Comparison of ENCODE assay signal across 20 mouse cellular contexts in genomic region chr4:154516470-154516869, GRCm38 (mm10).
DNase-seq lines count a peak whose midpoint lies in the region; ATAC-seq and TF ChIP-seq lines count a peak whose summit lies in the region.
"Had no signal": no experiment of that assay in that cellular context is flagged by ENCODE, and none has a peak within 500 bp of the region (broad histone marks: within the 10 kb centered on the region; RNA-seq: fewer than 3 reads in every experiment).

No protein-coding gene starts in this region.

- H3K9ac ChIP-seq in forebrain, embryonic 15.5 days (replicated peaks): no peak overlapping the region
- H3K9ac ChIP-seq in heart, embryonic 15.5 days: peak overlapping the region; percentile 27; the same call in 1 of the 2 replicates
- H3K9ac ChIP-seq in neural tube, embryonic 13.5 days: no peak overlapping the region
- H3K9ac ChIP-seq in stomach, postnatal 0 days (ENCODE audit: low read length): no peak overlapping the region

- no peak for ATAC-seq in forebrain, embryonic 15.5 days (replicated peaks)
- no peak for ATAC-seq in heart, embryonic 15.5 days (replicated peaks; ENCODE audit: insufficient number of reproducible peaks, insufficient read depth, low FRiP score, low read depth)
- ATAC-seq in neural tube, embryonic 13.5 days (ENCODE audit: low read depth): no peak
- ATAC-seq in stomach, postnatal 0 days (ENCODE audit: low FRiP score, low TSS enrichment): no peak
- ATAC-seq: CD4-positive, CD25-positive, alpha-beta regulatory T cell, adult 4 months had no signal

- peaks cover 95% of the 10 kb centered on the region for H3K4me1 ChIP-seq in forebrain, embryonic 10.5 days
- H3K4me1 ChIP-seq in forebrain, embryonic 15.5 days: peaks cover 35% of the 10 kb centered on the region
- H3K4me1 ChIP-seq in heart, embryonic 15.5 days (replicated peaks): peaks cover 52% of the 10 kb centered on the region
- peaks cover 27% of the 10 kb centered on the region for H3K4me1 ChIP-seq in neural tube, embryonic 13.5 days (replicated peaks)
- H3K4me1 ChIP-seq in stomach, postnatal 0 days (replicated peaks; ENCODE audit: control insufficient read depth, insufficient read depth): no peaks in the 10 kb centered on the region; the same call in none of the 2 replicates

- no peak for DNase-seq in forebrain, embryonic 10.5 days (ENCODE audit: extremely low spot score, low spot score)
- DNase-seq in heart, postnatal 4 days: no peak
- no peak for DNase-seq in neural tube, embryonic 10.5 days (ENCODE audit: extremely low spot score, low spot score)
- no peak for DNase-seq in stomach, postnatal 0 days (ENCODE audit: low spot score)
- no peak for DNase-seq in right cerebral cortex, postnatal 36 days (ENCODE audit: low spot score in 2 of 2)
- DNase-seq: cerebellum, postnatal 14 days; embryo, embryonic 11 days; gastrocnemius, postnatal 10 days; heart, postnatal 14 days; kidney, adult 18-20 months; kidney, postnatal 14 days; layer of hippocampus, adult 9-11 months; lung, postnatal 10 days; retina, postnatal 1 day had no signal

- peaks cover 4% of the 10 kb centered on the region; the same call in 1 of the 2 replicates for H3K9me3 ChIP-seq in forebrain, embryonic 10.5 days
- no peaks in the 10 kb centered on the region for H3K9me3 ChIP-seq in forebrain, embryonic 15.5 days
- H3K9me3 ChIP-seq in heart, embryonic 15.5 days (replicated peaks): no peaks in the 10 kb centered on the region
- no peaks in the 10 kb centered on the region for H3K9me3 ChIP-seq in neural tube, embryonic 13.5 days
- H3K9me3 ChIP-seq in stomach, postnatal 0 days (ENCODE audit: control insufficient read depth, low read length): no peaks in the 10 kb centered on the region

- WGBS in forebrain, embryonic 10.5 days: 25% methylated on average over 8 of the region's 8 CpGs
- WGBS in forebrain, embryonic 15.5 days: 30% methylated on average over 8 of the region's 8 CpGs
- WGBS in heart, embryonic 15.5 days: 26% methylated on average over 8 of the region's 8 CpGs
- WGBS in neural tube, embryonic 13.5 days: 46% methylated on average over 8 of the region's 8 CpGs
- 37% methylated on average over 8 of the region's 8 CpGs for WGBS in stomach, postnatal 0 days

- H3K36me3 ChIP-seq in forebrain, embryonic 10.5 days (replicated peaks): peaks cover 17% of the 10 kb centered on the region
- H3K36me3 ChIP-seq in forebrain, embryonic 15.5 days: no peaks in the 10 kb centered on the region
- H3K36me3 ChIP-seq in heart, embryonic 15.5 days: no peaks in the 10 kb centered on the region
- H3K36me3 ChIP-seq in neural tube, embryonic 13.5 days: no peaks in the 10 kb centered on the region
- H3K36me3 ChIP-seq in stomach, postnatal 0 days (ENCODE audit: control insufficient read depth, insufficient read depth, low read length): no peaks in the 10 kb centered on the region
- H3K36me3 ChIP-seq: G1E had no signal

- peaks cover 79% of the 10 kb centered on the region for H3K27me3 ChIP-seq in forebrain, embryonic 10.5 days (ENCODE audit: poor library complexity, severe bottlenecking)
- no peaks in the 10 kb centered on the region for H3K27me3 ChIP-seq in forebrain, embryonic 15.5 days
- H3K27me3 ChIP-seq in heart, embryonic 15.5 days: 0 out of 2 replicates have a peak, but pooled peaks cover 3% of the 10 kb centered on the region
- peaks cover 84% of the 10 kb centered on the region for H3K27me3 ChIP-seq in neural tube, embryonic 13.5 days
- no peaks in the 10 kb centered on the region for H3K27me3 ChIP-seq in stomach, postnatal 0 days (ENCODE audit: control insufficient read depth, insufficient read depth, low read length)

- no peak overlapping the region for H3K4me3 ChIP-seq in forebrain, embryonic 10.5 days
- no peak overlapping the region for H3K4me3 ChIP-seq in forebrain, embryonic 15.5 days
- H3K4me3 ChIP-seq in heart, embryonic 15.5 days: no peak overlapping the region
- H3K4me3 ChIP-seq in neural tube, embryonic 13.5 days: no peak overlapping the region
- H3K4me3 ChIP-seq in stomach, postnatal 0 days (ENCODE audit: low read depth, low read length): no peak overlapping the region
- H3K4me3 ChIP-seq: myocyte had no signal

- H3K4me2 ChIP-seq in forebrain, embryonic 15.5 days (replicated peaks): no peak overlapping the region
- no peak overlapping the region for H3K4me2 ChIP-seq in heart, embryonic 15.5 days
- H3K4me2 ChIP-seq in neural tube, embryonic 13.5 days: no peak overlapping the region
- H3K4me2 ChIP-seq in stomach, postnatal 0 days (replicated peaks; ENCODE audit: low read depth): no peak overlapping the region

- TF ChIP-seq EP300 in stomach, postnatal 0 days (optimal IDR thresholded peaks at IDR 0.05): no peak

- H3K27ac ChIP-seq in forebrain, embryonic 10.5 days: peak overlapping the region; percentile 74
- H3K27ac ChIP-seq in forebrain, embryonic 15.5 days (replicated peaks): no peak overlapping the region
- H3K27ac ChIP-seq in heart, embryonic 15.5 days: peak overlapping the region; percentile 75
- H3K27ac ChIP-seq in neural tube, embryonic 13.5 days (replicated peaks): 0 out of 2 replicates have a peak overlapping the region, but pooled peaks have one; percentile 11
- 0 out of 2 replicates have a peak overlapping the region, but pooled peaks have one; percentile 35 for H3K27ac ChIP-seq in stomach, postnatal 0 days (replicated peaks)

- no peak for TF ChIP-seq CTCF in stomach, postnatal 0 days (IDR thresholded peaks at IDR 0.05; ENCODE audit: low read depth)
